Mouse (Mus musculus) stomach, postnatal 0 days (tissue): ENCODE measurements around the gene Best2.

Source experiments
- CTCF ChIP-seq: IDR thresholded peaks from 2 replicates; pipeline ENCODE4 v1.5.1; 2016; ENCODE audit warnings: antibody characterized with exemption, low read depth, mild to moderate bottlenecking, moderate library complexity
- EP300 ChIP-seq: optimal IDR thresholded peaks from 2 replicates; pipeline ENCODE3; 2016; ENCODE audit warnings: antibody characterized with exemption

- no peak for TF ChIP-seq CTCF
- TF ChIP-seq EP300, result no peak
These were observed 26.9 kb downstream of the Best2 start for GRCm38 (mm10) chr8:84987388-84987787.
